Mouse (Mus musculus) myocyte (in vitro differentiated cells): Measurements from ENCODE around the gene Guca2a. TPM values are rescaled to one million over a fixed set of nuclear protein-coding genes. Genes with fewer than 3 reads are reported as not detected.
A peak's percentile ranks its signal among the peaks of the same experiment; 100 is the strongest.

ENCODE experiments used
- H3K27me3 ChIP-seq: one replicate; pipeline ENCODE4 v1.6.1; 2011; ENCODE audit not compliant: control insufficient read depth, insufficient read depth, insufficient read length
- H3K36me3 ChIP-seq: one replicate; pipeline ENCODE4 v1.6.1; 2011; ENCODE audit not compliant: control insufficient read depth, insufficient read depth
- H3K4me2 ChIP-seq: one replicate; pipeline ENCODE4 v1.6.1; 2011; ENCODE audit warnings: low read depth, control low read depth
- H3K4me3 ChIP-seq: one replicate; pipeline ENCODE4 v1.5.1; 2011; ENCODE audit warnings: mild to moderate bottlenecking, control low read depth, moderate library complexity
- H3K79me2 ChIP-seq: one replicate; pipeline ENCODE4 v1.6.1; 2011; ENCODE audit not compliant: control insufficient read depth, insufficient read depth
- H3ac ChIP-seq: one replicate; pipeline ENCODE4 v1.6.1; 2011; ENCODE audit not compliant: control insufficient read depth, insufficient read length
- CEBPB ChIP-seq: IDR thresholded peaks from 2 replicates; pipeline ENCODE4 v1.6.1; 2011; ENCODE audit warnings: mild to moderate bottlenecking, moderate library complexity; ENCODE audit not compliant: poor library complexity, insufficient read depth, severe bottlenecking
- E2F4 ChIP-seq: IDR thresholded peaks from one replicate; pipeline ENCODE4 v1.6.1; 2011; ENCODE audit warnings: mild to moderate bottlenecking, control low read depth, moderate library complexity; ENCODE audit not compliant: insufficient read depth
- MAX ChIP-seq: IDR thresholded peaks from one replicate; pipeline ENCODE4 v1.6.1; 2011; ENCODE audit warnings: low read depth, mild to moderate bottlenecking, control low read depth
- MYOD1 ChIP-seq, 3 experiments: IDR thresholded peaks; one replicate each; pipeline ENCODE4 v1.6.1; 2011; ENCODE audit warnings: control low read depth in 2 of 3, low read depth in 2 of 3, mild to moderate bottlenecking in 2 of 3, moderate library complexity in 1 of 3; ENCODE audit not compliant: insufficient read length in 2 of 3, control insufficient read depth in 1 of 3
- MYOG ChIP-seq, 3 experiments: IDR thresholded peaks; one replicate each; pipeline ENCODE4 v1.6.1; 2011; ENCODE audit warnings: control low read depth in 2 of 3, low read depth in 2 of 3, mild to moderate bottlenecking in 2 of 3; ENCODE audit not compliant: insufficient read length in 2 of 3, control insufficient read depth in 1 of 3, insufficient read depth in 1 of 3
- POLR2A ChIP-seq: IDR thresholded peaks from one replicate; pipeline ENCODE4 v1.6.1; 2011; ENCODE audit warnings: low read depth, mild to moderate bottlenecking, control low read depth, moderate library complexity; ENCODE audit not compliant: insufficient read length
- POLR2AphosphoS2 ChIP-seq: IDR thresholded peaks from one replicate; pipeline ENCODE4 v1.6.1; 2011; ENCODE audit warnings: low read depth, control low read depth; ENCODE audit not compliant: insufficient read length
- REST ChIP-seq: IDR thresholded peaks from one replicate; pipeline ENCODE4 v1.6.1; 2011; ENCODE audit warnings: mild to moderate bottlenecking, control low read depth, moderate library complexity; ENCODE audit not compliant: insufficient read depth, insufficient read length
- SRF ChIP-seq: IDR thresholded peaks from one replicate; pipeline ENCODE4 v1.6.1; 2011; ENCODE audit warnings: low read depth; ENCODE audit not compliant: control insufficient read depth, insufficient read length
- TCF12 ChIP-seq: IDR thresholded peaks from one replicate; pipeline ENCODE4 v1.6.1; 2011; ENCODE audit warnings: mild to moderate bottlenecking, control low read depth; ENCODE audit not compliant: poor library complexity, insufficient read depth, severe bottlenecking
- TCF3 ChIP-seq: IDR thresholded peaks from one replicate; pipeline ENCODE4 v1.6.1; 2011; ENCODE audit warnings: low read depth, control low read depth; ENCODE audit not compliant: insufficient read length
- USF1 ChIP-seq: IDR thresholded peaks from one replicate; pipeline ENCODE4 v1.6.1; 2011; ENCODE audit warnings: low read depth, mild to moderate bottlenecking, control low read depth, moderate library complexity
- polyA plus RNA-seq: library from polyadenylated mRNA; unstranded; fragments of >200 nt; fragmentation: generic; extraction: Trizol; gene quantifications from one replicate; pipeline ENCODE4 v1.2.1, GENCODE M21; 2012; ENCODE audit warnings: missing spikeins

Gene Guca2a
- polyA plus RNA-seq, 1 experiment, result not detected

DNA sequence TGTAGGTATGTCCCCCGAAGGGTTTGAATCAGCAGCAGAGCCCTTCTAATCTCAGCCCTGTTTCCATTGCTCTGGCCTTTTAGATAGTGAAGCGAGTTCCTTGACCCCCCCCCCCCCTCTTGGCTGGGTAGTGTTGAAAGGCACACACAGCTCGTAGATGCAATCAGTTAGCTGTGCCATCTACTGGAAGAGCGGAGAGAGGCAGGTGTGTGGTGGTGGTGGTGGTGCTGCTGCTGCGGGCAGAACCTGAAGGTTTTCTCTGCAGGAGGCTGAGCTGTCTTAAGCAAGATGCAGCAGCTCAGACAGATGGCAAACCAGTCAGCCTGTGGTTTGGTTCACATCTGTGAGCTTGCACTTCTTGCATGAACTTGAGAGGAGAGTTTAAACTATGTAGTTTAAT, 35.2 kb downstream of the Guca2a start:
- Histone ChIP-seq H3ac (no peak overlapping the region), H3K4me3 (no peak overlapping the region), H3K4me2 (no peak overlapping the region), H3K27me3 (peaks cover 37% of the 10 kb centered on the region), H3K79me2 (no peaks in the 10 kb centered on the region), H3K36me3 (no peaks in the 10 kb centered on the region)
- TF ChIP-seq POLR2AphosphoS2 (no peak), REST (no peak), MAX (no peak), CEBPB (no peak), USF1 (no peak), POLR2A (no peak), SRF (no peak), TCF3 (no peak), E2F4 (no peak), MYOD1 (IDR thresholded peaks at IDR 0.05; ENCODE audit: control insufficient read depth in 1 of 3, insufficient read length in 2 of 3, low read depth in 2 of 3) (no peak), MYOG (IDR thresholded peaks at IDR 0.05; ENCODE audit: control insufficient read depth in 1 of 3, insufficient read depth in 1 of 3, insufficient read length in 2 of 3, low read depth in 2 of 3) (no peak), TCF12 (no peak)

DNA sequence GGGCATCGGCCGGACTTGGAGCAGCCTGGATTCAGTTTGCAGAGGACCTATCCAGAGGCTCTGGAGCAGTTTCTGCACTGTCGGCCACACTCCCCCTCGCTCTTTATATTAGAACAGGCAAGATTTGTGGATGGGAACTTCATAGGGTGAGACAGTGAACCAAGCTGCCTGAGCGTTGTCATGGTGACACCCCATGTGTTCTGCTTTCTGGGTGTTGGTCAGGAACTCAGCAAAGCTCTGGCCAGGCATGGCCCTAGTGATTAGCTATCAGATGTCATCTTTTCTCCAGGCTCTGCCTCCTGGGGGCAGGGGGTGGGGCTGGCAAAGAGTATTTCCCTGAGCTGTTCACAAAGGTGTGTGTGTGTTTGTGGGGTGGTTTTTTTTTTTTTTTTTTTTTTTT, 45.1 kb downstream of the Guca2a start:
- Histone ChIP-seq H3K4me3 (no peak overlapping the region), H3K27me3 (peaks cover 9% of the 10 kb centered on the region), H3K4me2 (no peak overlapping the region), H3K36me3 (no peaks in the 10 kb centered on the region), H3K79me2 (no peaks in the 10 kb centered on the region), H3ac (no peak overlapping the region)
- TF ChIP-seq POLR2A (no peak), REST (no peak), TCF3 (no peak), MAX (no peak)

DNA sequence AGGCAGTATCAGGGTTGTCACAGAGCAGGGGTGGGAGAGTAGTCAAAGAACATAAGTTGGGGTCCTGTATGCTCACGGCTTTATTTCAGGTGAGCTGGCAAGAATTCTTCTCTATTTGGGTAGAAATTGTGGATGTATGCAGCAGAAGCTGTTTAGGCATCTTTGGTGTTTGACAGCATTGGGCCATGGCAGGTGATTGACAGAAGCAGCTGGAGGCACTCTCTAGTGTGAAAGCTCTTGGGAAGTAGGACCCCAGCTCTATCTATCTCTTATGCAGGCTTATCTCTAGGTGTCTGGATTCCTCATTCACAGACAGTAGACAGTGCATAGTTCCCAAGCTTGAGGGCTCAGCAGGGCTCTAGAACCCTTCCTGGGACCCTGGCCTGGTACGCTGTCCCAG, 48.2 kb downstream of the Guca2a start:
- H3K4me2 ChIP-seq, result no peak overlapping the region
- H3K36me3 ChIP-seq, result no peaks in the 10 kb centered on the region
- no peak overlapping the region for H3K4me3 ChIP-seq
- H3K27me3 ChIP-seq, result peaks cover 6% of the 10 kb centered on the region
- H3ac ChIP-seq, result no peak overlapping the region
- peak in 2 of 3 experiments; percentile 76 to 79 for TF ChIP-seq MYOD1 (IDR thresholded peaks at IDR 0.05; ENCODE audit: control insufficient read depth in 1 of 3, insufficient read length in 2 of 3, low read depth in 2 of 3)
- no peak for TF ChIP-seq CEBPB
- no peaks in the 10 kb centered on the region for H3K79me2 ChIP-seq

Other genes with a start within 250 kb of the Guca2a start
- gene Ccdc30, start 222.2 kb upstream of the Guca2a start, polyA plus RNA-seq, result 0.17 TPM
- 9.1 TPM for gene Ppcs, start 215.3 kb upstream of the Guca2a start, polyA plus RNA-seq
- gene Zmynd12, start 214.9 kb upstream of the Guca2a start, polyA plus RNA-seq, result 0.05 TPM
- gene Rimkla, start 145.1 kb upstream of the Guca2a start, polyA plus RNA-seq, result not detected
- gene Foxj3, start 100.7 kb upstream of the Guca2a start, polyA plus RNA-seq, result 13.1 TPM
- 3.3 TPM for gene Frg2f1, start 98.2 kb upstream of the Guca2a start, polyA plus RNA-seq
- not detected for gene Guca2b, start 21.2 kb downstream of the Guca2a start, polyA plus RNA-seq
- gene Hivep3, start 96.1 kb downstream of the Guca2a start, polyA plus RNA-seq, result 0.54 TPM